Mouse (Mus musculus): ENCODE measurements around the gene Otud1. TPM values are rescaled to one million over a fixed set of nuclear protein-coding genes. Genes with fewer than 3 reads are reported as not detected.
A peak's percentile ranks its signal among the peaks of the same experiment; 100 is the strongest.

Otud1 gene
- 1.4 and 1.7 TPM in 2 replicates for polyA plus RNA-seq (2016; fragmentation: Nextera tagmentation; extraction: Ambion mirVana)

DNA sequence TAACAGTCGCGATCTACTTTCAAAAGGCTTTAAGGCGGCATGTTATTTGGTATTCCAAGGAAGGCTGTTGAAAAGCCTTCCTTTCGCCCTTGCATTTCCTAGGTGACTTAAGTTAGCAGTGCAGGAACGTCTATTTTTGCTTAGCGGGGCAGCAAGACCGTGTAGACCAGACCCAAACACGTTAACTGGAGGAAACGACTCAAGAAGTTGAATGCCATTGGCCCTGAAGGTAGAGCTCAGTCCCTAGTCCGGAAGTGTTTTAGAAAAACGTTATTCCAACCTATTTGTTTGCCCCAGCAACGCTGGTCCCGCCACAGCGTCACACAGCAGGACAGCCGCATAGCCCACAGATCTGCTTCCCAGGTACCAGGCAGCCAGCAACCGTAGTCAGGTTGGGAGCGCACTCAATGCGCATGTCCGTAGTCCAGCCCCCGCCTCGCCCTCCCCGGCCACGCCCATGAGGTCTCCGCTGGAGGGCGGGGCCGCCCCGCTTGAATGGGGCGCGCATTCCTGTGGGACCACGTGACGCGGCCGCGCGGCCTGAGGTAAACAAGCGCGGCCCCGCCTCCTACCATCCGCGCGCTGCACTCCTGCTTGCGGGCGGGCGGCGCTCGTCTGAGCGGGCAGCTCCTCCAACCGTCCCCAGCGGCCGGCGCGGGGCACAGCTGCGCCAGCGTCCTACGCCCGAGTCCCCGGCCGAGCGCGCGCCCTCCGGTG lies at the start of gene Otud1:
TSS of gene Otud1 (plus strand) at position 595 of the 717 bp plus-strand sequence.
- H3K4me2 ChIP-seq (replicated peaks) = peak within 1 kb of the TSS; percentile 87
- peak within 1 kb of the TSS; percentile 81; the same call in 1 of the 2 replicates for H3K27ac ChIP-seq
- peak within 1 kb of the TSS; percentile 65 for H3K4me3 ChIP-seq
- H3K27me3 ChIP-seq = peaks cover 17% of the 10 kb centered on the region
- under 1% methylated on average over 50 of the region's 62 CpGs for WGBS
- H3K9ac ChIP-seq = peak within 1 kb of the TSS; percentile 65
- H3K4me1 ChIP-seq = no peaks in the 10 kb centered on the region
- no peaks in the 10 kb centered on the region for H3K36me3 ChIP-seq
- peak; percentile 97 for ATAC-seq (ENCODE audit: insufficient number of reproducible peaks, insufficient read depth, low FRiP score, low TSS enrichment)
- no peaks in the 10 kb centered on the region for H3K9me3 ChIP-seq

GRCm38 (mm10) chr2:19607852-19608251 lies 49.7 kb upstream of the Otud1 start:
- Histone ChIP-seq H3K27me3 (no peaks in the 10 kb centered on the region), H3K4me1 (no peaks in the 10 kb centered on the region), H3K27ac (no peak overlapping the region), H3K9ac (no peak overlapping the region), H3K36me3 (no peaks in the 10 kb centered on the region), H3K4me2 (replicated peaks) (no peak overlapping the region), H3K4me3 (no peak overlapping the region), H3K9me3 (no peaks in the 10 kb centered on the region)
- ATAC-seq (ENCODE audit: insufficient number of reproducible peaks, insufficient read depth, low FRiP score, low TSS enrichment) = no peak
- 68% methylated on average over 1 of the region's 1 CpGs for WGBS

GRCm38 (mm10) chr2:19608410-19609073 lies 49.0 kb upstream of the Otud1 start:
- no peak for ATAC-seq (ENCODE audit: insufficient number of reproducible peaks, insufficient read depth, low FRiP score, low TSS enrichment)
- 72% methylated on average over 3 of the region's 3 CpGs for WGBS

GRCm38 (mm10) chr2:19622041-19622440 lies 35.5 kb upstream of the Otud1 start:
- no peak for ATAC-seq (ENCODE audit: insufficient number of reproducible peaks, insufficient read depth, low FRiP score, low TSS enrichment)
- Histone ChIP-seq H3K27me3 (no peaks in the 10 kb centered on the region), H3K9ac (no peak overlapping the region), H3K36me3 (no peaks in the 10 kb centered on the region), H3K27ac (no peak overlapping the region), H3K4me1 (no peaks in the 10 kb centered on the region), H3K9me3 (no peaks in the 10 kb centered on the region), H3K4me2 (replicated peaks) (no peak overlapping the region), H3K4me3 (no peak overlapping the region)
- 91% methylated on average over 1 of the region's 1 CpGs for WGBS

More at GRCm38 (mm10) chr2:19608410-19609073, 49.0 kb upstream of the Otud1 start:
- no peaks in the 10 kb centered on the region for H3K9me3 ChIP-seq
- no peaks in the 10 kb centered on the region for H3K4me1 ChIP-seq
- H3K27ac ChIP-seq = no peak overlapping the region
- no peak overlapping the region for H3K9ac ChIP-seq
- no peak overlapping the region for H3K4me2 ChIP-seq (replicated peaks)
- H3K36me3 ChIP-seq = no peaks in the 10 kb centered on the region
- H3K27me3 ChIP-seq = no peaks in the 10 kb centered on the region
- H3K4me3 ChIP-seq = no peak overlapping the region

DNA sequence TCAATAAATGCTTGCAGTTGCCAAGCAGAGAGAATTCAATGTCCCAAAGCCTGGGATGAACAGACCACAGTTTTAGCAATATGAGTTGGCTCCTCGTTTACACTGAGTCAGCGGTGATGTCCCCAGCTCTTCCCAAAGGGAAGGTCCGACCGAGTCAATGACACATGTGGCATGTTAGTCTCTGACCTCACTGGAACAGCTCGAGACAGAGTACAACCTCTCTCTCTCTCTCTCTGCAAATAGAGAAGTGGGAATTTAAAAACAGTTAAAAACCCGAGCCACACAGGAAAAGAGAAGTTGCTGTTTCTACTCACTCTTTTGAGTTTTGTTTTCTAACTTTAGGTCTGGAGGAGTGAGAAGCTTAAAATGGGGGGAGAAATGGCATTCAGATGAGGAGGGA lies 30.5 kb upstream of the Otud1 start:
- H3K36me3 ChIP-seq = no peaks in the 10 kb centered on the region
- H3K27me3 ChIP-seq = no peaks in the 10 kb centered on the region
- H3K9ac ChIP-seq = no peak overlapping the region
- no peaks in the 10 kb centered on the region for H3K4me1 ChIP-seq
- no peaks in the 10 kb centered on the region for H3K9me3 ChIP-seq
- no peak overlapping the region for H3K4me3 ChIP-seq
- WGBS = 76% methylated on average over 6 of the region's 6 CpGs
- no peak overlapping the region for H3K27ac ChIP-seq
- H3K4me2 ChIP-seq (replicated peaks) = no peak overlapping the region
- ATAC-seq (ENCODE audit: insufficient number of reproducible peaks, insufficient read depth, low FRiP score, low TSS enrichment) = no peak

- 84% methylated on average over 4 of the region's 4 CpGs for WGBS
- H3K4me2 ChIP-seq (replicated peaks) = no peak overlapping the region
- H3K9me3 ChIP-seq = no peaks in the 10 kb centered on the region
- H3K27me3 ChIP-seq = no peaks in the 10 kb centered on the region
- H3K9ac ChIP-seq = no peak overlapping the region
- ATAC-seq (ENCODE audit: insufficient number of reproducible peaks, insufficient read depth, low FRiP score, low TSS enrichment) = no peak
- H3K4me3 ChIP-seq = no peak overlapping the region
- H3K27ac ChIP-seq = no peak overlapping the region
- no peaks in the 10 kb centered on the region for H3K4me1 ChIP-seq
- no peaks in the 10 kb centered on the region for H3K36me3 ChIP-seq
Measured at GRCm38 (mm10) chr2:19627920-19628608, 29.5 kb upstream of the Otud1 start.

DNA sequence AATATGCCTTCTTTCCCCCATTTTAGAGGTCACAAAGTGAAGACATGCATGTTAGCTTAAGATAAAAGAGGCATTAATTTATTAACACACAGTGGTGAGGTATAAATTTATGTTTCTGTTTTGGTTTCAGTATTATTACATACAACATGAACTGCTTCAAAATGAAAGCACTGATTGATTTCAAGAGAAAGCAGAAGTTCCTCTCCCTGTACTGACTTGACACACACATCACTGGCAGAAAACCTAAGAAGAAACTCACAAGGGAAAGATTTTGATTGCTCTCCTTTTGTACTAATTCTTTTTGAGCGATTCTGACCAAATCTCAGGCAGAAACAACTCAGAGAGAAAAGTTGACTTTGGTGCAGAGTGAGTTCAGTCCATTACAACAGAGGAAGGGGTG lies 27.0 kb upstream of the Otud1 start:
- H3K4me2 ChIP-seq (replicated peaks) = no peak overlapping the region
- no peak overlapping the region for H3K9ac ChIP-seq
- H3K36me3 ChIP-seq = no peaks in the 10 kb centered on the region
- no peaks in the 10 kb centered on the region for H3K4me1 ChIP-seq
- no peaks in the 10 kb centered on the region for H3K27me3 ChIP-seq
- WGBS = 82% methylated on average over 1 of the region's 1 CpGs
- no peak overlapping the region for H3K4me3 ChIP-seq
- no peak overlapping the region for H3K27ac ChIP-seq
- H3K9me3 ChIP-seq = no peaks in the 10 kb centered on the region
- no peak for ATAC-seq (ENCODE audit: insufficient number of reproducible peaks, insufficient read depth, low FRiP score, low TSS enrichment)

DNA sequence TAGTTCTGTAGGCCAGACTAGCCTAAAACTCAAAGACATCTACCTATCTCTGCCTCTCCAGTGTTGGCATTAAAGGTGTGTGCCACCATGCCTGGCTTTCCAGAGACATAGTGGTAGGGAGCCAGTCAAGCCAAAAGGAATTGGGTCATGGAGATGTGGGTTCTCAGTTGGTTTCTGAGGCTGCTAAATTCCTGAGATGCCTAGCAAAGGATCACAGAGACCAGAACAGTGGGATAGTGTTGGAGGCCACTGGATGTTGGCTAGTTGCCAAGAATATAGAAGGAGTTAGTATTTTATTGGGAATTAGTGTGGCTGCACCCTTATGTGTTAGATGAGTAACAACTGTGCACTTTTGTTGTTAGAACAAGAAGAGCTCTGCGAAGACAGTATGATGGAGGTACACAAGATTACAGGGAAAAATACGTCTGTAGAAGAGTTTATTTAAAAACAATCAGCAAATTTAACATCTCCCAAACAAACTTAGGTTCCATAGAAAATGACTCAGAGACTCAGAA lies 24.1 kb upstream of the Otud1 start:
- ATAC-seq (ENCODE audit: insufficient number of reproducible peaks, insufficient read depth, low FRiP score, low TSS enrichment) = no peak
- Histone ChIP-seq H3K27ac (no peak overlapping the region), H3K9ac (no peak overlapping the region), H3K36me3 (no peaks in the 10 kb centered on the region), H3K27me3 (0 out of 2 replicates have a peak, but pooled peaks cover 2% of the 10 kb centered on the region), H3K4me3 (no peak overlapping the region), H3K4me1 (no peaks in the 10 kb centered on the region), H3K4me2 (replicated peaks) (no peak overlapping the region), H3K9me3 (no peaks in the 10 kb centered on the region)
- WGBS = 75% methylated on average over 2 of the region's 2 CpGs

DNA sequence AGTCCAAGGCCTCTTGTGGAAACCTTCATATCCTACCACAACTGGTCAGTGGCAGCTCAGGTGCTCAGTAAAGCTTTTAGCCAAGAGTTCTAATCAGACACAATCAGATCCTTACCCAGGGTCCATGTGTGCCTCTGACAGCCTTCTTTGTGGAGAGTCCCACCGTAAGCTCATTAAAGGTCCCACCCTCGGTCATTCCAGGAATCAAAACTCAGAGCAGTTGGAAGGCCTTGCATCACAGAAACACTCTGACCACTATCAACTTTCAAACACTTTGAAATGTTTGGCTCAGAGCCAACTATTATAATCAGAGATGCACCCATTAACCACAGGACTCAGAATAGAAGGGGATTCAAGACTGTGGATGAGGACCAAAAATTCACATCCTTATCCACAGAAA lies 12.4 kb upstream of the Otud1 start:
- Histone ChIP-seq H3K27ac (no peak overlapping the region), H3K4me3 (no peak overlapping the region), H3K9ac (no peak overlapping the region), H3K4me2 (replicated peaks) (no peak overlapping the region), H3K4me1 (no peaks in the 10 kb centered on the region), H3K9me3 (no peaks in the 10 kb centered on the region), H3K27me3 (no peaks in the 10 kb centered on the region; the same call in 1 of the 2 replicates), H3K36me3 (no peaks in the 10 kb centered on the region)
- WGBS = 61% methylated on average over 2 of the region's 2 CpGs
- no peak for ATAC-seq (ENCODE audit: insufficient number of reproducible peaks, insufficient read depth, low FRiP score, low TSS enrichment)

GRCm38 (mm10) chr2:19646144-19646543 lies 11.4 kb upstream of the Otud1 start:
- no peak overlapping the region for H3K4me3 ChIP-seq
- H3K4me2 ChIP-seq (replicated peaks) = no peak overlapping the region
- no peak overlapping the region for H3K9ac ChIP-seq
- no peaks in the 10 kb centered on the region for H3K36me3 ChIP-seq
- H3K27ac ChIP-seq = no peak overlapping the region
- 76% methylated on average over 4 of the region's 4 CpGs for WGBS
- no peaks in the 10 kb centered on the region; the same call in 1 of the 2 replicates for H3K27me3 ChIP-seq
- ATAC-seq (ENCODE audit: insufficient number of reproducible peaks, insufficient read depth, low FRiP score, low TSS enrichment) = no peak
- H3K4me1 ChIP-seq = no peaks in the 10 kb centered on the region
- no peaks in the 10 kb centered on the region for H3K9me3 ChIP-seq

GRCm38 (mm10) chr2:19646910-19647309 lies 10.6 kb upstream of the Otud1 start:
- no peak for ATAC-seq (ENCODE audit: insufficient number of reproducible peaks, insufficient read depth, low FRiP score, low TSS enrichment)

More at GRCm38 (mm10) chr2:19646910-19647309, 10.6 kb upstream of the Otud1 start:
- no peak overlapping the region for H3K27ac ChIP-seq
- H3K9ac ChIP-seq = no peak overlapping the region
- 20% methylated on average over 1 of the region's 1 CpGs for WGBS
- H3K4me3 ChIP-seq = no peak overlapping the region
- H3K4me1 ChIP-seq = no peaks in the 10 kb centered on the region
- H3K36me3 ChIP-seq = no peaks in the 10 kb centered on the region
- H3K27me3 ChIP-seq = no peaks in the 10 kb centered on the region; the same call in 1 of the 2 replicates
- no peaks in the 10 kb centered on the region for H3K9me3 ChIP-seq
- no peak overlapping the region for H3K4me2 ChIP-seq (replicated peaks)

Measured in embryonic facial prominence, embryonic 12.5 days (tissue).